Mouse (Mus musculus) R1 (cell line): ENCODE measurements around the gene Slc45a1.

Experiments used
- DNase-seq: peaks from one replicate; pipeline ENCODE4 v3.0.0-alpha.2; 2018; ENCODE audit warnings: low read depth, low spot score

Gene Slc45a1

DNA sequence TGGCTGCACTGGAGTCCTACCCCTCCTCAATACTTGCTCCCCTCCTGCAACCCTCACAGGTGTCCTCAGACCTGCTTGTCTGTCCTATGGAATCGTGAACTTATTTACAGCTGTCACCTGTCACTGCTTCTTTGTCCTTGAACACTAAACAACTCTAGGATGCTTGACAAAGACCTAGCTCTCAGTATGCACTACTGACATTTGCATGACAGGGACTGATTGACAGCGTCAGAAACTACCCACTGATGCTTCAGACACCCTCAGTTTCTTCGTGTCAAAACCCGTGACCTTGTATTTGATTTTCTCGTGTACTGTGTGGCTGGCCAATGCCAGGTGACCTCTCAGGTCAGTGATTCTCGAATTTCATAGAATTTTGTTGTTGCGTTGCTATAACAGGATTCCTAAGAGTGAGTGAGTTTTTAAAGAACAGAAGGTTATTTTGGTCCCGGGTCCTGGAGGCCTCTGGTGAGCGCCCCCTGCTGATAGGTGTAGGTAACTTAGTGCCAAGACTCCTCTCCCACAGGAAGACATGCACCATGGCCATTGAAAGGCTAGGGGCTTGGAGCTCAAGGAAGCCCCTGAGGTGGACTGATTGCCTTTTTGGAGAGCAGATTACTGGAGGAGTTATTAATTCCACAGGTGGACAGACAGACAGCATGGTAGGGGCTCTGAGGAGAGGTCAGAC lies 8.1 kb upstream of the Slc45a1 start:
- peak; percentile 85 for DNase-seq

DNA sequence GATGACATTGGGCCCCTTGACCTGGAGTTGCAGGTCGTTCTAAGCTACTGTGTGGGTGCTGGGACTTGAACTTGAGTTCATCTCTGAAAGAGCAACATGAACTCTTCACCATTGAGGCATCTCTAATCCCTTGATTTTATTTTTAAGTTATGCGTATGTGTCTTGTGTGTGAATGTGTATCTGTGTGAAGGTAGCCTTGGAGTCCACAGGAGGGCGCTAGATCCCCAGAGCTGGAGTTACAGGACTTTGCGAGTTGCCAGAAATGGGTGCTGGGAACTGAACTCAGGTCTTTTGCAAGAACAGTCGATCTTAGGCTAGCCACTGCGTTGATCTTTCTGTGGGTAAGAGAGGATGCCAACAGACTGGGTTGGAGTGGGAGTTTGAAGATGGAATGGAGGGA lies 4.5 kb upstream of the Slc45a1 start:
- peak; percentile 86 for DNase-seq

DNA sequence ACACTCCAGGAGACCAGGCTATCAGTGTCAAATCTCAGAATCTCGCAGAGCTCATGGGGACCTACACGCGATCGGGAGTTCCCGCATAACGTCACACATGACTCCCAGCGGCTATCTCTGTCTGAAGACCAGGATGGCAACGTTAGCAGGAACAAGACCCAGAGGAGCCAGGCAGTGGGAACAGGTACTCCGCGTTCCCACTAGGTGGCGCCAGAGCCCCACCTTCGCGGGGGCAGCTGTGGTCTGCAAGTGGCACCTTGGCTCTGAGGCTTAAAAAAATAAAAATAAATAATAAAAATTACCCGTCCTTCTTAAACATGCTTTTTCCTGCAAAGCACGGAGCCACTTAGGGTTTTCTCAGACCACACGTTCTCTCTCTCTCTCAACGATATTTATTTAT lies 4.0 kb upstream of the Slc45a1 start:
- DNase-seq: peak; percentile 80

DNA sequence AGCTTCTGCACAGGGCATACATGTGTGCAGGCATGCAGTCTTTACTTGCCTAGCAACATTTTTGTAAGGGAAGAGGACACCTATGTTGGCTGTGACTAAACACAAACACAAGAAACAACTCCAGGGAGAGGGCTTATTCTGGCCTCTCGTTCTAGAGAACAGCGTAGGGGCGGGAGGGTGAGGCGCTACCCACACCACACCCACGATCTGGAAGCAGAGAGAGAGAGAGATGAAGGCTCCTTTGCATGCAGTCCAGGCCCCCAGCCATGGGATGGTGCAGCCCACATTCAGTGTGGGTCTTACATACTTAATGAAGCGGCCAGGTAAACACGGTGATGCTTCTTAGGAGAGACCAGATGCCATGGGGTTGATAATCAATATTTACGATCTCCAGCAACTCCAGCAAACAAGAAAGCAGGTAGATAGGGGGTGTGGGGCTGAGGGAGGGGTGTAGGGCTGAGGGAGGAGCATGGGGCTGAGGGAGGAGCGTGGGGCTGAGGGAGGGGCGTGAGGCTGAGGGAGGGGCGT lies 1.2 kb upstream of the Slc45a1 start:
- DNase-seq: peak; percentile 56

DNA sequence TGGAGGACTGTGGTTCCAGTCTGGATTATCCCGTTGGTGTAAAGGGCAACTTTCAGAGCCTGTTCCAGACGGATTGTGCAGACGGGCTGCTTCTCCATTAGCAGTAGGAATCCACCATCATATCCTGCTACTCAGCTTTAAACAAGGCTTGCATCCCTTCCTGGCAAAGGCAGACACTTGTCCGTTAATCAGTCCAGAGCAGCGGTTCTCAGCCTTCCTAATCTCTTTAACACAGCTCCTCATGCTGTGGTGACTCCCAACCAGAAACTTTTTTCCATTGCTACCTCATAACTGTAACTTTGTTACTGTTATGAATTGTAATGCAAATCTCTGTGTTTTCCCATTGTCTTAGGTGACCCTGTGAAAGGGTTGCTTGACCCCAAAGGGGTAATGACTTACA lies 2.6 kb downstream of the Slc45a1 start:
- no peak for DNase-seq

DNA sequence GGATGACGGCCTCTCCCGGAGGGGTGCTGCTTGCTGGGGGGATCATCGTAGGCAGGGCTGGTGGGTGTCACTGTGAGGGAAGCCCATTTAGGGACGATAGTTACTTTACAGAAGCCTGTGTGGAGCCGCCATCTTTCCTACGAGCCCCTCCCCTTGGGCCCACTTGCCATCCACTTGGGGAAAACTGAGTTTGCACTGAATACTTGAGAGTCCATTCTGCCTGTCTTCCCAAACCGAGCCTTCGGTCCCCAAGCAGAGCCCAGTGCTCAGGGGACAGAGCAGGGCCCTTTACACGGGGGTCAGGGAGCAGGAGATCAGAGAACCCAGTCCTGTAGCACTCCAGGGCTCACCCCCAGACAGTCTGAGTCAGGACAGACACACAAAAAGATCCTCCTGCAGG lies 7.7 kb downstream of the Slc45a1 start:
- DNase-seq: no peak

DNA sequence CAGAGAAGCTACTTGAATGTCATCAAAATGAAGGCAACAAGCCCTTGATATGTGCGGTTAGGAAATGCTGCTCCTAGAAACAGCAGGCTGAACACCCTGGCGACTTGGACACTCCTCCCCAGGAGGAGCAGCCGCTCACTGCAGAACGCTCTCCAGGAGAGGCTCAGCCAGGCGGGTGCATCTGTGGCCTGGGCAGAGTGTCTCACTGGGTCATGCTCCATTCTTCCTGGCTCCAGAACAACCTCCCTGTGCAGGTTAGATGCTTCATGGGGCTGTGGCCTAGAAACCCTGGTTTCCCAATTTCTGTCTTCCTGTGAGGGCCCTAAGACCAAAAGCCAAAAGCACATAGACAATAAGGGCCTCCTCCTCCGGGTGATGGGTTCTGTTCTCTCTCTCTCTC lies 15.3 kb downstream of the Slc45a1 start:
- DNase-seq: no peak

DNA sequence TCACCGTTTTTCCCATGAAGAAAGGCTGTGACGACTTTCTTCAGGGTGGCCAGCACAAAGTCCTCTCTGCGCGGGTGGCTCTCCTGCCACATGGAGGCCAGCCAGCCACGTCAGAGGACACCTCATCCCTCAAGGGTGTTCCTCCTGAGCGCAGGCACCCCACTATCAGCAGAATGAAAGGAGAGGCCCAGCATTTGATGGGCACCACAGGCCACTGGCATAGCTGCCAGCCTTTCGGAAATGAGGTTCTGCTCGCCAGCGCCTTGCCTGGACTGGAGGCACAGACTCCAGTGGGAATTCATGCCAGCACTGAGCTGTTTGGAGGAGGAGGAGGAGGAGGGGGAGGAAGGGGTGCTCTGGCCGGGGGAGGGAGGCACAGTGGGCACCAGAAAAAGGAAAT lies 16.4 kb downstream of the Slc45a1 start:
- DNase-seq: no peak

DNA sequence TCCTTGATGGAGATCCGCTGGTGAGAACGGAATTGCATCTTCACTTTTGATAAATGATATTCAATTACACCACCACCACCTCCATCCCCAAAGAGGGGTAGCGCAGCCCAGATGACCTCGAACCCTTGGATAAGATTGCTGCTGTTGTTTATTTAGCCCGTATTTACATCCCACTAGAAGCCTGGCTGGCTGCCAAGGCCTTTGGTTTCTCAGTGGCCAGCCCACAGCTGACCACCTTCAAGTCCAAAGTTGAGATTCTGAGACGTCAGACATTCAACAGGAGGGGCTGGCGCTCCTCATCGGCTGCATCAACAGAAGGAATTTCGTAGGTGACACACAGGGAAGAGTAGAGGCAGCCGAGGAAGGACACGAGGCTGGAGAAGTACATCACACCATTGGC lies 22.7 kb downstream of the Slc45a1 start:
- DNase-seq: no peak

DNA sequence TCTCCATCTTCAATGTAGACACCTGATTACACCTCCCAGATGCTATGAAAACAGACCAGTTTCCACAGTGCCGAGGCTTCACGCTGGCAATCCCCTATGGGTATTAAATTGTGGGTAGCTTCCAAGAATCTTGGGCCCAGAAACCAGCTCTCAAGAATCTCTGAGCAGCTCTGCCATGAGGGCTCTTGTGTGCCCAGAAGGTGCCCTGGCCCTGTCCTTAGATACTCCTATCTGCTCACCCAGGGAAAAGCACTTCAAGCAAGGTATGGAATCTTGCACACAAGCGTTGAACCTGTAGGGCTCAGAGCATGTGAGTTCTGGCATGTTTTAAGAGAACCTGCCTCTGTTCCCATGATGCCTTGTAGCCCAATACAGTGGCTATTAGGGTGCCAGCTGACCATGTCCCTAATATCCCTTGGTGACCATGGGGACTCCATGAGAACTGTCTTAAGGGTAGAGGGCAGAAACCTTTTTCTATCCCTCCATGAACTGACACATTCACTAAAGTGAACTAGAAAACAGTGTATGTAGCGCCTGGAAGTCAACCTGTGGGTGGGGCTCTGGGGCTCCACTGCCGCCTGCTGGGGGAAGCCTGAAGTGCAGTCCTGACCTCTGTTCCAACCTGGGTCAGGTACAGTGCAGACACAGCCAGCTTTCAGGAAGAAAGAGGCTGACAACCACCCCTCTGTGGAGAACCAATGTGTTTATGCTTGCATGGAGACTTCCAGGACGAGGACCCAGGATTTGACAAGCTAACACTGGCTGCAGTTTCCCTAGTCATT lies 25.8 kb downstream of the Slc45a1 start:
- peak; percentile 66 for DNase-seq

DNA sequence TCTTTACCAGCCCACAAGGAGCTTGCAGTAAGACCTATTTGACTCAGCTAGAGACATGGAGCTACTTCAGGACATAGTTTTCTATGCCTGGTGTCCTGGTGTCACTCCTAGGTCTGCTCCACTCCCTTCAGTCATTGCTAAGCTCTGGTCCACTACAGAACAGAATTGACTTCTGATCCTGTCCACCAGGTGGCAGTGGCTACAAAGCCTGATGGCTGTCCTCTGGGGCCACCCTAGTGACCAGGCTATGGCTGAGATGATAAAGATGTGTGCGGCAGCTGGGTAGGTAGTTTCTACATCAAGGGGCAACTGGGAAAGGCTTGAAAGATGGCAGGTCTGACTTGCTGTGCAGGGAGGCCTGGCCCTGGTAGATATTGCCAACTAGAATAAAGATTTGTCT lies 26.5 kb downstream of the Slc45a1 start:
- peak; percentile 42 for DNase-seq

DNA sequence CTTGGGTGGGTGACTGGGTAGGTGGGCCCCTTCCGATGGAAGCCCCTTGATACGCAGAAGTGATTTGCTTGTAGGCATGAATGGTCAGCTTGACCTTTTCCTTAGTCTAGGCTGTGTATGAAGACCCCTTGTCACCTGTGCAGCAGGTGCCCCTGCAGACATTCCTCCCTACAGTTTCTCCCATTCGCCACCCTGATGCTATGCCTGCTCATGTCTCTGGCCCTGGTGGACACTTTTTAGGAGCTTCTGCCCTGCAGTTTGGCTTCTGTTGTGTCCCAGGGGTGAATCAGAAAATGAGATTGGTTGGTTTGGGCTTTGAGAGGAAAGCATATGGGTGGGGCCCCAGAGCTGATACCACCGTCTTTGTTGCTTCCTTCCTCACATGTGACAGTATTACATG lies 27.0 kb downstream of the Slc45a1 start:
- no peak for DNase-seq

DNA sequence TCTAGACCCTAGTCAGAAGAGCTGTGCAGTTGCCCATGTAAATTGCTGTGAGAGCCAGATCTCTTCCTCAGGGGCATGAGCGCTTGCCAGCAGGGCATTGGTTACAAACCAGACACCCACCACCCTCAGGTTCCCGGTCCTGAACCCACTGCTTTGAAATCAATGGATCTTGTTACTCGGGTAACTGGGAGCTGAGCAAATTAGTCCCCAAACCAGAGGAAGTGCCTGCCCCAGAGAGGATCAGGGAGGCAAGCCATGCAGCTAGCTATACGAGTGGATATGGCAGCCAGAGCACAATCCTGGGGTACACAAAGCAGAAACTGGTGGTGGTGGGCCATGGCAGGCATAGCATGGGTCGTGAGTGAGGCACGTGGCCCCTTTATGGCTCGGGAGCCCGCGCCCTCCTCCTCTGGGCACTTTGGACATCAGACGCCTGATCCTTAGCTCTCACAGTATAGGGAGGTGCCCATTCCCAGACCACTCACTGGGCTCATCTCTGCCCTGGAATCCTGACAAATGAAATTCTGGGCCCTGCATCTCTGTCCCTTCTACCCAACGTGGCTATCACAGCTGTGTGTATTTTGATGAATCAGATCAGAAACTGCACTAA lies 27.7 kb downstream of the Slc45a1 start:
- no peak for DNase-seq

DNA sequence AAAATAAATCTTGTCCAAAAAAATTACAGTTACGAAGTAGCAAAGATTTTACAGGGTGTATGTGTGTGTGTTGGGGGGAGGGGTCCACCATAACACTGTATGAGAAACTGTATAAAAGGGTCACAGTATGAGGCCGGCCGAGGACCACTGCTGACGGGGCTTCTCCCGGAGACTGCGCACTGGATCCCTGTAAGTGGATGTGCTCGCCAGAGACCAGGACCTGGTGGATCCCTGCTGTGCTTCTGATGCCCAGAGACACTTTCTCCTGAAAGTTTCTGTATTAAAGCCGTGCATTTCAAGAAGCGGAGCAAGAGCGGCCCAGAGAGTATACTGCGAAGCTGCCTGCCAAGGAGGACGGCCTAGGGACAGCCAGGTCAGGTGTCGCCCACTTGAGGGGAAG lies 29.3 kb downstream of the Slc45a1 start:
- DNase-seq: no peak

DNA sequence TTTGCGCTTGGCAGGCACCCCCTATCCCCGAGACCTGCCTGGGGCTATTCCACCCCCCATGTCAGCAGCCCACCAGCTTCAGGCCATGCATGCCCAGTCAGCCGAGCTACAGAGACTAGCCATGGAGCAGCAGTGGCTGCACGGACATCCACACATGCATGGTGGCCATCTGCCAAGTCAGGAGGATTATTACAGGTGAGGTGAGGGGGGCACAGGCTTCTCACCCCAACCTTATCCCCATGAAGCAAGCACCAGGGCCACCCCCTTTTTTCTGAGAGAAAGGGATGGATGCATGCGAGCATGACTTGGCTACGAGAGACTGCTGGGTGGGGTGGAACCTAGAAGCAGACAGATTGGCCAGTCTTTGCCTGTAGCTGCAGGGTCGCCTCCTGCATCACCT lies 33.0 kb downstream of the Slc45a1 start:
- DNase-seq: no peak

DNA sequence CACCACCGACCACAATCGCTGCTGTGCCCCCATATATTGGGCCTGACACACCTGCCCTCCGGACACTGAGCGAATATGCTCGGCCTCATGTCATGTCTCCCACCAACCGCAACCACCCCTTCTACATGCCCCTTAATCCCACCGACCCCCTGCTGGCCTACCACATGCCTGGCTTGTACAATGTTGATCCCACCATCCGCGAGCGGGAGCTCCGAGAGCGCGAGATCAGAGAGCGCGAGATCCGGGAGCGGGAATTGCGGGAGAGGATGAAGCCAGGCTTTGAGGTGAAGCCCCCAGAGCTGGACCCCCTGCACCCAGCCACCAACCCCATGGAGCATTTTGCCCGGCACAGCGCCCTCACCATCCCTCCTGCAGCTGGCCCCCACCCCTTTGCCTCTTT lies 35.1 kb downstream of the Slc45a1 start:
- DNase-seq: no peak

DNA sequence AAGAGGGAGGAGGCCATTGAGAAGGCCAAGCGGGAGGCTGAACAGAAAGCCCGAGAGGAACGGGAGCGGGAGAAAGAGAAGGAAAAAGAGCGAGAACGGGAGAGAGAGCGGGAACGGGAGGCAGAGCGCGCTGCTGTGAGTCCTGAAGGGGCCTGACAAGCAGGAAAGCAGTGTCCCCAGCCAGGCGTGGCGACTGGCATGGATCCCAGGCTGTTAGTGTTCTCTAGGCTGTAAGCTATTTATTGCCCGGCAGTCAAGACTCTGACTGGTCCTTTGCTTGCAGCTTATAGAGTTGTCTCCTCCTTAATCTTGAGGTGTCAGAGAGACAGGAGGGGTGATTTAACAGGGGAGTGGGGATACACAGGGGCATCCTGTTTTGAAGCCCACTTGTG lies 35.9 kb downstream of the Slc45a1 start:
- no peak for DNase-seq

DNA sequence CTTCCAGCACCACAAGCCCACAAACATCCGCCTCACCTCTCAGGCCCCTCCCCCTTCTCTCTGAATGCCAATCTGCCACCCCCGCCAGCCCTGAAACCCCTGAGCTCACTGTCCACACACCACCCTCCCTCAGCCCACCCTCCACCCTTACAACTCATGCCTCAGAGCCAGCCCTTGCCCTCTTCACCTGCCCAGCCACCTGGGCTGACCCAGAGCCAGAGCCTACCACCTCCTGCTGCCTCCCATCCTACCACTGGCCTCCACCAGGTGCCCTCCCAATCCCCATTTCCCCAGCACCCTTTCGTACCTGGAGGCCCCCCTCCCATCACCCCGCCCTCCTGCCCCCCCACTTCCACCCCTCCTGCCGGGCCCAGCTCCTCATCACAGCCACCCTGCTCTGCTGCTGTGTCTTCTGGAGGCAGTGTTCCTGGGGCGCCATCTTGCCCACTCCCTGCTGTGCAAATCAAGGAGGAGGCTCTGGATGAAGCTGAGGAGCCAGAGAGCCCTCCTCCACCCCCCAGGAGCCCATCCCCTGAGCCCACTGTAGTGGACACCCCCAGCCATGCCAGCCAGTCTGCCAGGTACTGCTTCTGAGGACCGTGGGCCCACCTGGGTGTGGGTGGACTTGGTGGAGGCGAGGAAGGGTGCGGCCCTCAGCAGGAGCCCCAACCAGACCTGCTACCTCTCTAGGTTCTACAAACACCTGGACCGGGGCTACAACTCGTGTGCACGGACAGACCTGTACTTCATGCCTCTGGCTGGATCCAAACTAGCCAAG lies 36.5 kb downstream of the Slc45a1 start:
- DNase-seq: no peak

DNA sequence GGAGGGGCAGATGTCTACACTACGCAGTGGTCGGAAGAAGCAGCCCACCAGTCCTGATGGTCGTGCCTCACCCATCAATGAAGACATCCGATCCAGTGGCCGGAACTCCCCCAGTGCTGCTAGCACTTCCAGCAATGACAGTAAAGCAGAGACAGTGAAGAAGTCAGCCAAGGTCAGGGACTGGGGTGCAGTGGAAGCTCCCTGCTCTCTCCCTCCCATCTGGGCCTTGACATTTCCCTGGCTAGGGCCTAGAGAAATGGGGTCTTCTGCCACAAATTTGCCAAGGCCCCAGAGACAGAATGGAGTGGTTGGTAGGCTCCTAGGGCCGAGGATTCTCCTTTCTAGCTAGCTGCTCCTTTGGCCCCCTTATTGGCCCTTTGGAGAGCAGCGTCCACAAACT lies 38.3 kb downstream of the Slc45a1 start:
- no peak for DNase-seq

DNA sequence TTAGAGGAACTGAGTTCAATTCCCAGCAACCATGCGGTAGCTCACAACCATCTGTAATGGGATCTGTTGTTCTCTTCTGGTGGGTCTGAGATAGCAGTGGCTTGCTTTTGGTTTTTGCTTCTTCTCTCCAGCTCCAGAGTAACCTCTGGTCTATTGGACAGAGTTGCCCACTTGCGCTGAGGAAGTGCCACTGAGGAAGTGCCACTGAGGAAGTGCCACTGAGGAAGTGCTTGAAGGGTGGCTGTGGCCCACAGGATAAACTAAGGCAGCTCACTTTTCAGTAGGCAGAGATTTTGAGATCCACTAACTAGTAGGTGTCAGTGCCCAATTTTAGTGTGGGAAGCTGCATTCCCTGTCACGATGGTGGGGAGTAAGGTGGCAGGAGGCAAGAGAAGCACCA lies 43.3 kb downstream of the Slc45a1 start:
- DNase-seq: no peak

DNA sequence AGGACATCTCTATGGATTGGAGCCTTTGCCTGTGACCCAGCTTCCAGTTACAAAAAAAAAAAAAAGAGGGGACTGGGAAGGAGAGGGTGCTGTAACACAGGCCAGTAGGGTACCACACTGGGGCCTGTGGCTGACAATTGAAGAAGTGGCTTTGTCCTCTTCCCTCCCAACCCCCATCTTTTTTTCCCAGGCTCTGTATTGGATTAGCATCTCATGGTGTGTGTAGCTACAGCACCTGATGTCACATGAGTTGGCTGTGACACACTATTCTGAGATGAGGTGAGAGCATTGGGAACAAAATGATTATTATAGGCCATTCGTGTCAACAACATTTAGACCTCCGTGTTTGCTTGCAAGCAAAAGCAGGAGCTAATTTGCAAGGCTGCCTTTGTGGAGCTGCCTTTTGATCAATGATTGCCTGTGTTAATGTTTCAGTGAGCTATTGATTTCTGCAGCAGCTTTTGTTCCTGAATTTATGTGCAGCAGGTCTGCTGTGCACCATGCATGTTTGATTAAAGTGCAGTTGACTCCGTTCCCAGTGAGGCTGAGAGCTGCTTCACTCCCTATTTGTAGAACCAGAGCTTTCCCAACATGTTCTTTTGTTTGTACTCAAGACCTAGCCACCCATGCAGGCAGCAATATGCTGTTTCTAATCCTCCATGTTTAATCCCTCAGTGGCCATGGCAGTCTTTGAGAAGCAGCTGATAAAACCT lies 45.4 kb downstream of the Slc45a1 start:
- no peak for DNase-seq
